Comparison of ENCODE assay signal across 9 mouse cellular contexts in the genomic region with DNA sequence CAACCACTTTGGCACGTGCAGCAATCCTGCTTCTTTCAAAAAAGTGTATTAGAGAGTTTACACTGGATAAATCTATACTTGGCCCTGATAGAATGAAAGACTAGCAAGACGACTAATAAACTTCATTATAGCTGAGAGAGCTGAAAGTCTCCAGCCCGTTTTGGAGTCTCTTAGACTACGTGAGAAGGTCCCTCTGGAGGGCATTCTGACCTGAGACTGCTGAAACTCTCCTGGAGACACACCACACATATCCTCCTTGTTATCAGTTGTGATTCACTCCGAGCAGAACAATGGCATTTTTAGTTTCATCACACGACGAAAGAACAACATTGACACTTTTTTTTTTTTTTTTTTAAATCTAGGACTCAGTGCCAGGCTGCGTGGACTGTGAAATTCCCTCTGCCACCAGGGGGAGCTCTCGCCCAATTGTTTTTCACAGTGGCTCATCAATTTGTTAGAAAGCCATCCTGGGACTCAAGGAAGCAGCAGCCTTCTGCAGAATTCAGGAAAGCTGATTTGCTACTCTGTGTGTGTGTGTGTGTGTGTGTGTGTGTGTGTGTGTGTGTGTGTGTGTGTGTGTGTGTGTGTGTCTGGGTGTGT.
A peak's percentile ranks its signal among the peaks of the same experiment; 100 is the strongest.
DNase-seq lines count a peak whose midpoint lies in the region; ATAC-seq and TF ChIP-seq lines count a peak whose summit lies in the region.
"Had no signal": no experiment of that assay in that cellular context is flagged by ENCODE, and none has a peak within 500 bp of the region (broad histone marks: within the 10 kb centered on the region; RNA-seq: fewer than 3 reads in every experiment).

No protein-coding gene starts in this region.

- H3K27ac ChIP-seq in kidney, embryonic 15.5 days: no peak overlapping the region
- H3K27ac ChIP-seq in limb, embryonic 14.5 days (replicated peaks; ENCODE audit: low read depth, low read length): no peak overlapping the region
- H3K27ac ChIP-seq in testis, adult 2 months (ENCODE audit: control insufficient read depth, insufficient read depth, low read depth, low read length): no peak overlapping the region
- H3K27ac ChIP-seq: embryonic facial prominence, embryonic 15.5 days had no signal

- no peaks in the 10 kb centered on the region for H3K4me1 ChIP-seq in kidney, embryonic 15.5 days
- peaks cover 3% of the 10 kb centered on the region; the same call in 1 of the 2 replicates for H3K4me1 ChIP-seq in limb, embryonic 14.5 days (ENCODE audit: control insufficient read depth, insufficient read depth, low read length)
- no peaks in the 10 kb centered on the region for H3K4me1 ChIP-seq in testis, adult 2 months (ENCODE audit: control insufficient read depth, insufficient read depth, low read length)
- H3K4me1 ChIP-seq: embryonic facial prominence, embryonic 15.5 days had no signal

- no peaks in the 10 kb centered on the region for H3K36me3 ChIP-seq in kidney, embryonic 15.5 days
- H3K36me3 ChIP-seq in limb, embryonic 14.5 days (ENCODE audit: control insufficient read depth, insufficient read depth, low read length): no peaks in the 10 kb centered on the region
- H3K36me3 ChIP-seq in testis, adult 2 months (ENCODE audit: control insufficient read depth, insufficient read depth, low read length): no peaks in the 10 kb centered on the region
- H3K36me3 ChIP-seq: embryonic facial prominence, embryonic 15.5 days had no signal

- no peak for TF ChIP-seq POLR2A in limb, embryonic 14.5 days (IDR thresholded peaks at IDR 0.05; ENCODE audit: borderline replicate concordance, extremely low read depth, insufficient read depth, insufficient read length)
- TF ChIP-seq POLR2A in testis, adult 2 months (IDR thresholded peaks at IDR 0.05; ENCODE audit: control insufficient read depth, low read depth, low read length): no peak

- H3K9ac ChIP-seq in kidney, embryonic 15.5 days: no peak overlapping the region
- no peak overlapping the region for H3K9ac ChIP-seq in limb, embryonic 14.5 days (ENCODE audit: low read depth, low read length, severe bottlenecking)
- H3K9ac ChIP-seq: embryonic facial prominence, embryonic 15.5 days had no signal

- 28% methylated on average over 9 of the region's 9 CpGs for WGBS in kidney, embryonic 15.5 days
- WGBS in limb, embryonic 14.5 days: 27% methylated on average over 9 of the region's 9 CpGs

- H3K4me2 ChIP-seq in kidney, embryonic 15.5 days: peak overlapping the region; percentile 12; the same call in 1 of the 2 replicates
- no peak overlapping the region for H3K4me2 ChIP-seq in limb, embryonic 14.5 days (replicated peaks; ENCODE audit: low read depth, low read length, severe bottlenecking)
- H3K4me2 ChIP-seq: embryonic facial prominence, embryonic 15.5 days had no signal

- TF ChIP-seq CTCF in testis, adult 2 months (IDR thresholded peaks at IDR 0.05; ENCODE audit: control insufficient read depth, insufficient read depth, insufficient replicate concordance, low read depth, low read length): peak; percentile 56; the same call in 1 of the 2 replicates

- H3K4me3 ChIP-seq in kidney, embryonic 15.5 days (replicated peaks): no peak overlapping the region
- no peak overlapping the region for H3K4me3 ChIP-seq in limb, embryonic 14.5 days (replicated peaks; ENCODE audit: low read length)
- no peak overlapping the region for H3K4me3 ChIP-seq in testis, adult 2 months (ENCODE audit: control insufficient read depth, low read depth, low read length)
- H3K4me3 ChIP-seq: embryonic facial prominence, embryonic 15.5 days had no signal

- peak; percentile 95 for DNase-seq in 3T3-L1 (ENCODE audit: low read depth, low spot score)
- DNase-seq in adrenal gland, adult 18-20 months (ENCODE audit: low spot score in 2 of 2): peak; percentile 78 to 79
- peak; percentile 84 for DNase-seq in embryo, embryonic 11 days
- peak; percentile 81 for DNase-seq in limb, embryonic 14.5 days (ENCODE audit: low spot score)

- peak; percentile 89 for ATAC-seq in granulocyte monocyte progenitor cell, adult 5-6 weeks (replicated peaks; ENCODE audit: poor library complexity, severe bottlenecking)
- peak; percentile 66 for ATAC-seq in kidney, embryonic 15.5 days (replicated peaks; ENCODE audit: low FRiP score)
- ATAC-seq in limb, embryonic 14.5 days (ENCODE audit: low FRiP score, low read depth): no peak
- ATAC-seq in neutrophil, adult 5-6 weeks (ENCODE audit: extremely low read depth, insufficient number of reproducible peaks, low FRiP score, poor library complexity, severe bottlenecking): peak; percentile 30; the same call in 1 of the 2 replicates

- no peaks in the 10 kb centered on the region; the same call in 1 of the 2 replicates for H3K27me3 ChIP-seq in kidney, embryonic 15.5 days
- H3K27me3 ChIP-seq in limb, embryonic 14.5 days (ENCODE audit: control insufficient read depth, insufficient read depth, low read length): no peaks in the 10 kb centered on the region
- no peaks in the 10 kb centered on the region for H3K27me3 ChIP-seq in testis, adult 2 months (ENCODE audit: control insufficient read depth, insufficient read depth, low read length)
- H3K27me3 ChIP-seq: embryonic facial prominence, embryonic 15.5 days had no signal

- H3K9me3 ChIP-seq in kidney, embryonic 15.5 days (replicated peaks): no peaks in the 10 kb centered on the region
- H3K9me3 ChIP-seq in limb, embryonic 14.5 days (ENCODE audit: control insufficient read depth, low read length): no peaks in the 10 kb centered on the region
- H3K9me3 ChIP-seq: embryonic facial prominence, embryonic 15.5 days had no signal
